In the genomic region with DNA sequence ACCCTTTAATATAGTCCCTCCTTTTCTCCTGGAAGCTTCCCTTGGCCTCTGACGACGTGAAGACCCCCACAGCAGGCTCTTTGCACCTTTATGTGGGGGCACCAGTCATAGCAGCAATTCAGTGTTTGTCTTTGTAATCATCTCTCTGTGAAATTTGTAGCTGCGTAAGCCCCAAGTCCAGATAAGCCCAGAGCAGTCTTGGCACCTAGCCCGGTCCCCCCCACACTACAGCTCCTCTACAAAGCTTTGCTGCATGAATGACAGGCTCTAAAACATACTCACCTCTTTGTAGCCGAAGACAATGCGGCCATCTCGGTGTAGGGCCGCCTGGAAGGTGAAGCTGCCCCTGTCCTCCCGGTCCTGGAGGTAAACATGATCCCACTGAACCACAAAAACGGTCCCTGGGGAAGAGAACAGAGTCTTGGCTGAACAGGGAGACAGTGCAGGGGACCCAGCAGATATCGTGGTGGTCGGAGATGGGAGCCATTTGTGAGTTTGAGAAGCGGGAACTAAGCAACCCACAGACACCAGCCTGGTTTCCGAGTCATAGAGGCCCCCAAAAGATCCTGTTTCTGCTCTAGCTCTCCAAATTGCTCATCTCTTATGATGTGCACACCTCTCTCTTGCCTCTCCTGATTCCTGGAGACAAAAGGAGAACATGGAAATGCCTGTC, we compare ENCODE assay signal across 23 mouse cellular contexts. TPM values are rescaled to one million over a fixed set of nuclear protein-coding genes. Genes with fewer than 3 reads are reported as not detected.
A peak's percentile ranks its signal among the peaks of the same experiment; 100 is the strongest.
DNase-seq lines count a peak whose midpoint lies in the region; ATAC-seq and TF ChIP-seq lines count a peak whose summit lies in the region.
"Had no signal": no experiment of that assay in that cellular context is flagged by ENCODE, and none has a peak within 500 bp of the region (broad histone marks: within the 10 kb centered on the region; RNA-seq: fewer than 3 reads in every experiment).

No protein-coding gene starts in this region.

- no peak for ATAC-seq in forebrain, embryonic 15.5 days (replicated peaks)
- peak; percentile 40 for ATAC-seq in megakaryocyte progenitor cell, adult 5-6 weeks (replicated peaks; ENCODE audit: poor library complexity)
- ATAC-seq: hindbrain, embryonic 16.5 days; midbrain, embryonic 13.5 days had no signal

- H3K9ac ChIP-seq in forebrain, embryonic 15.5 days (replicated peaks) = no peak overlapping the region
- H3K9ac ChIP-seq: limb, embryonic 13.5 days; midbrain, embryonic 13.5 days; stomach, embryonic 15.5 days had no signal

- TF ChIP-seq CTCF in spleen, adult 2 months (IDR thresholded peaks at IDR 0.05; ENCODE audit: extremely low read depth, insufficient read depth, insufficient read length, insufficient replicate concordance) = no peak

- H3K9me3 ChIP-seq in forebrain, embryonic 10.5 days = no peaks in the 10 kb centered on the region
- H3K9me3 ChIP-seq in forebrain, embryonic 15.5 days = no peaks in the 10 kb centered on the region
- H3K9me3 ChIP-seq in heart, embryonic 10.5 days = no peaks in the 10 kb centered on the region
- H3K9me3 ChIP-seq: limb, embryonic 13.5 days; midbrain, embryonic 13.5 days; stomach, embryonic 15.5 days had no signal

- H3K27me3 ChIP-seq in forebrain, embryonic 10.5 days (ENCODE audit: poor library complexity, severe bottlenecking) = no peaks in the 10 kb centered on the region
- no peaks in the 10 kb centered on the region for H3K27me3 ChIP-seq in forebrain, embryonic 15.5 days
- H3K27me3 ChIP-seq in heart, embryonic 10.5 days (ENCODE audit: insufficient read depth, poor library complexity, severe bottlenecking) = peaks cover 7% of the 10 kb centered on the region
- no peaks in the 10 kb centered on the region for H3K27me3 ChIP-seq in spleen, adult 2 months (ENCODE audit: control insufficient read depth, insufficient read depth, low read length)
- H3K27me3 ChIP-seq: limb, embryonic 13.5 days; midbrain, embryonic 13.5 days; stomach, embryonic 15.5 days had no signal

- 83% methylated on average over 14 of the region's 14 CpGs for WGBS in forebrain, embryonic 10.5 days
- 62% methylated on average over 14 of the region's 14 CpGs for WGBS in forebrain, embryonic 15.5 days
- 62% methylated on average over 14 of the region's 14 CpGs for WGBS in heart, embryonic 10.5 days
- WGBS in spleen, adult 2 months = 52% methylated on average over 14 of the region's 14 CpGs

- DNase-seq in forebrain, embryonic 10.5 days (ENCODE audit: extremely low spot score, low spot score) = no peak
- peak; percentile 42 for DNase-seq in heart, postnatal 4 days
- no peak for DNase-seq in heart, embryonic 10.5 days (ENCODE audit: low spot score)
- DNase-seq in spleen, adult 2 months (ENCODE audit: low read depth in 1 of 2, low spot score in 2 of 2) = no peak
- DNase-seq in spleen, postnatal 36 days (ENCODE audit: low spot score in 2 of 2) = no peak
- no peak for DNase-seq in urinary bladder, postnatal 36 days (ENCODE audit: low spot score in 2 of 2)
- DNase-seq: adrenal gland, postnatal 14 days; cerebellum, adult 18-20 months; cerebellum, postnatal 36 days; gastrocnemius, postnatal 10 days; heart, adult 2 months; kidney, adult 11 months; kidney, postnatal 25 days; layer of hippocampus, adult 9-11 months; lung, adult 2 months; lung, postnatal 4 days had no signal

- no peaks in the 10 kb centered on the region for H3K36me3 ChIP-seq in forebrain, embryonic 10.5 days (replicated peaks)
- H3K36me3 ChIP-seq in forebrain, embryonic 15.5 days = no peaks in the 10 kb centered on the region
- no peaks in the 10 kb centered on the region for H3K36me3 ChIP-seq in heart, embryonic 10.5 days
- H3K36me3 ChIP-seq in spleen, adult 2 months (ENCODE audit: control insufficient read depth, insufficient read depth, low read length) = no peaks in the 10 kb centered on the region
- H3K36me3 ChIP-seq: limb, embryonic 13.5 days; midbrain, embryonic 13.5 days; stomach, embryonic 15.5 days had no signal

- no peak overlapping the region for H3K4me3 ChIP-seq in forebrain, embryonic 10.5 days
- H3K4me3 ChIP-seq in forebrain, embryonic 15.5 days = no peak overlapping the region
- no peak overlapping the region for H3K4me3 ChIP-seq in heart, embryonic 10.5 days
- H3K4me3 ChIP-seq in spleen, adult 2 months (ENCODE audit: extremely low read depth, insufficient read depth, insufficient read length) = no peak overlapping the region
- H3K4me3 ChIP-seq: erythroblast, embryonic 14.5 days; heart, adult 2 months; limb, embryonic 13.5 days; midbrain, embryonic 13.5 days; stomach, embryonic 15.5 days had no signal

- H3K4me1 ChIP-seq in forebrain, embryonic 10.5 days = peaks cover 44% of the 10 kb centered on the region
- peaks cover 12% of the 10 kb centered on the region; the same call in 1 of the 2 replicates for H3K4me1 ChIP-seq in forebrain, embryonic 15.5 days
- peaks cover 23% of the 10 kb centered on the region for H3K4me1 ChIP-seq in heart, embryonic 10.5 days
- H3K4me1 ChIP-seq in spleen, adult 2 months (ENCODE audit: control insufficient read depth, insufficient read depth, insufficient read length) = peaks cover 10% of the 10 kb centered on the region; the same call in 1 of the 2 replicates
- H3K4me1 ChIP-seq: limb, embryonic 13.5 days; stomach, embryonic 15.5 days had no signal

- no peak overlapping the region for H3K4me2 ChIP-seq in forebrain, embryonic 15.5 days (replicated peaks)
- H3K4me2 ChIP-seq: limb, embryonic 13.5 days; midbrain, embryonic 13.5 days; stomach, embryonic 15.5 days had no signal

- 0 out of 2 replicates have a peak overlapping the region, but pooled peaks have one; percentile 15 for H3K27ac ChIP-seq in forebrain, embryonic 10.5 days
- no peak overlapping the region for H3K27ac ChIP-seq in forebrain, embryonic 15.5 days (replicated peaks)
- no peak overlapping the region for H3K27ac ChIP-seq in heart, embryonic 10.5 days
- peak overlapping the region; percentile 9; the same call in 1 of the 2 replicates for H3K27ac ChIP-seq in spleen, adult 2 months (ENCODE audit: insufficient read depth, low read length)
- H3K27ac ChIP-seq: heart, adult 2 months; limb, embryonic 13.5 days; midbrain, embryonic 13.5 days; stomach, embryonic 15.5 days had no signal

- TF ChIP-seq POLR2A in spleen, adult 2 months (IDR thresholded peaks at IDR 0.05; ENCODE audit: low read depth, low read length) = no peak

RNA-seq across cellular contexts. Expression of a gene that starts 31.6 kb away (rescaled TPM):
- 0.11 and 0.16 TPM in 2 replicates for polyA plus RNA-seq in forebrain, embryonic 10.5 days (2016; fragmentation: Nextera tagmentation; extraction: Ambion mirVana)
- 0.65 and 0.89 TPM in 2 replicates for polyA plus RNA-seq in forebrain, embryonic 15.5 days (2015; fragmentation: Nextera tagmentation; extraction: Ambion mirVana)
- total RNA-seq in heart, postnatal 4 days (2021) = 1 to 10 TPM; 3.4 to 4.2 TPM
- not detected in 2 replicates for polyA plus RNA-seq in heart, embryonic 10.5 days (2016; fragmentation: Nextera tagmentation; extraction: Ambion mirVana)
- 9.0 and 9.7 TPM in 2 replicates for polyA plus RNA-seq in spleen, adult 2 months (2012; rRNA removed)
- 2.3 and 3.0 TPM in 2 replicates for total RNA-seq in megakaryocyte progenitor cell, adult 5-6 weeks (2015)
- total RNA-seq in megakaryocyte progenitor cell, adult 5-6 weeks (2017) = 0.92 and 1.0 TPM in 2 replicates

RNA-seq across cellular contexts. Expression of a gene that starts 41.4 kb away (rescaled TPM):
- polyA plus RNA-seq in forebrain, embryonic 10.5 days (2016; fragmentation: Nextera tagmentation; extraction: Ambion mirVana) = 15.2 and 17.6 TPM in 2 replicates
- polyA plus RNA-seq in forebrain, embryonic 15.5 days (2015; fragmentation: Nextera tagmentation; extraction: Ambion mirVana) = 6.9 and 7.0 TPM in 2 replicates
- total RNA-seq in heart, postnatal 4 days (2021) = 1 to 10 TPM; 1.6 TPM
- 9.8 and 15.7 TPM in 2 replicates for polyA plus RNA-seq in heart, embryonic 10.5 days (2016; fragmentation: Nextera tagmentation; extraction: Ambion mirVana)
- 24.6 and 28.9 TPM in 2 replicates for polyA plus RNA-seq in spleen, adult 2 months (2012; rRNA removed)
- 3.9 and 6.1 TPM in 2 replicates for total RNA-seq in megakaryocyte progenitor cell, adult 5-6 weeks (2015)
- total RNA-seq in megakaryocyte progenitor cell, adult 5-6 weeks (2017) = 2.5 and 7.6 TPM in 2 replicates
- polyA plus RNA-seq: erythroblast, embryonic 14.5 days had no signal

Comparison
In these comparisons a context has a peak if more than half of its experiments do, and no peak if none do; other contexts are left out.
1. H3K27ac ChIP-seq: peak in forebrain, embryonic 10.5 days (single experiment) and spleen, adult 2 months (single experiment); none in forebrain, embryonic 15.5 days (single experiment) and heart, embryonic 10.5 days (single experiment).